Mouse (Mus musculus): ENCODE results near the gene Bhlha15. TPM values are rescaled to one million over a fixed set of nuclear protein-coding genes. Genes with fewer than 3 reads are reported as not detected.

The Bhlha15 gene
- total RNA-seq, 2 experiments from 2014 or later, result not detected

DNA sequence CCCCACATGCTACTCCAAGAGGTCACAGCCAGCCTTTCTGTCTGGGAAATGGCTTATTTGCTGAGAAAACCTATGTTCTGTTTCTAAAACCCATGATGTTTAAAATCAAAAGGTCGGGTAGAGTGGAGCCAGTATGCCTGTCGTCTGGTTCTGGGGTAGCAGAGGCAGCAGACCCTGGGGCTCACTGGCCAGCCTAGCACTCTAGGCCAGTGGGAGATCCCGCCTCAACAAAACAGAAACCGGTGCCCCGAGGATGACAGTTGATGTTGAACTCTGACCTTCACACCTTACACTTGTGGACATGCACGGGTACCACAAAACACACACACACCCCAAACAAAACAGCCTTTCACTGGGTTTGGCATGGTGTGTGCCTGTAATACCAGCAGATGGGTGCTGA lies 1.7 kb upstream of the Bhlha15 start:
- DNase-seq (ENCODE audit: low spot score), result no peak
- intact Hi-C loops (cut with DNase I), result no loop called here

DNA sequence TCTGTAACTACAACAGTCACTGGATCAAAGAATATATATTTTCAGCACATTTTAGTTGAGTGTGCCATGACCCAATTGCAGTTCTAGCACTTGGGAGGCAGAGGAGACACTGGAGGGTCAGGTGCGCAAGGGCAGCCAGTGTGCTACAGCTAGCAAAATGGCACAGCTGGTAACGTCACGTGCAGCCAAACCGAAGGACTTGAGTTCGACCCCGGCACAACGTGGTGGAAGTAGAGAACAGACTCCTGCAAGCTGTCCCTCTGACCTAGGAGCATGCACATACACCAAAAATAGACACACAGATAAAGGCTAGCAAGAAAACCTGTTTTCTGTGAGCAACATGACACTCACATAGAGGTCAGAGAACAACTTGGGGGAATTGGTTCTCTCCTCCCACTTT lies 759 bp upstream of the Bhlha15 start:
- intact Hi-C loops (cut with DNase I), result no loop called here
- no peak for DNase-seq (ENCODE audit: low spot score)

DNA sequence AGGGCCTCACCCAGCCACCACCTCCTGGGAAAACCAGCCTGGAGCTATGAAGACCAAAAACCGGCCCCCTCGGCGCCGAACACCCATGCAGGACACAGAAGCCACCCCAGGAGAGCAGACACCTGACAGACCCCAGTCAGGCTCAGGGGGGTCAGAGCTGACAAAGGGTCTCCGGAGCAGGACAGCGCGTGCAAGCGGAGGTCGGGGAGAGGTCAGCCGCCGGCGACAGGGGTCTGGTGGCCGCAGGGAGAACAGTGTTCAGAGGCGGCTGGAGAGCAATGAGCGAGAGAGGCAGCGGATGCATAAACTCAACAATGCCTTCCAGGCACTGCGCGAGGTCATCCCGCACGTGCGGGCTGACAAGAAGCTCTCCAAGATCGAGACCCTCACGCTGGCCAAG lies 940 bp downstream of the Bhlha15 start:
- DNase-seq (ENCODE audit: low spot score), result no peak
- intact Hi-C loops (cut with DNase I), result no loop called here

DNA sequence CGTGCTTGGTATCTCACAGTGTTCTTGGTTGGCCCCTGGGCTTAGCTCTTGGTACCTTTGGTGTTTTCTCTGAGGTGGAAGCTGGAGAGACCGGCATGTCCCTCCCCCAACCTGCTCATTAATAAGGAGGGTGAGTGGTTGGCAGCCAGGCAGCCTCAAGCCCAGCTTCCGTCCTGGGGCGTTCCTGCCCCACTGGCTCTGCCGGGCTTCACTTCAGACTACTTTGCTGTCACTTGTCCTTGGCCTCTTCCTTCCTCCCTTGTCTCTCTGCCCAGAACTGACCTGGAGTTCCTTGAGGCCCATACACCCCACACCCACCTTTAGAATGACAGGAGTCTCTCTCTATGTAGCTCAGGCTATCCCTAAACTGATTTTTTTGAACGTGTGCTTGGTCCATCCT lies 2.6 kb downstream of the Bhlha15 start:
- intact Hi-C loops (cut with DNase I), result no loop called here
- no peak for DNase-seq (ENCODE audit: low spot score)

DNA sequence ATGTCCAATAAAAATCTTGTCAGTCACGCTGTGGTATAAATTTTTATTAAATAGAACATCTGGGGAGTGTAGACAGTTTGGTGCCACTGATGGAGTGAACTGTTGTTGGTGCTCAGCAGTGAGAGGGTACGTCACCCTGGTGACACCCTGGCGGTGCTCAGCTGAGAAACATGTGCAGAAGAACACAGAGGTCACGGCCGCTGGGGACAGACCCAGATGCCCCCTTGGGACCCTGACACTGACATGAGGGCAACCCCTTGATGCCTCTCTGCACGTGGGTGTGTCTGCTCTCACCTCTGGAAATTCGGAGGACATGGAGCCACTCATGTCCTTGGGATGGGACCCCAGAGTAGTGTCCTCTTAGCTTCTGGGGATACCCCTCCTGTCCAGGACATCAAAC lies 4.3 kb downstream of the Bhlha15 start:
- intact Hi-C loops (cut with DNase I), result no loop called here
- DNase-seq (ENCODE audit: low spot score), result no peak

DNA sequence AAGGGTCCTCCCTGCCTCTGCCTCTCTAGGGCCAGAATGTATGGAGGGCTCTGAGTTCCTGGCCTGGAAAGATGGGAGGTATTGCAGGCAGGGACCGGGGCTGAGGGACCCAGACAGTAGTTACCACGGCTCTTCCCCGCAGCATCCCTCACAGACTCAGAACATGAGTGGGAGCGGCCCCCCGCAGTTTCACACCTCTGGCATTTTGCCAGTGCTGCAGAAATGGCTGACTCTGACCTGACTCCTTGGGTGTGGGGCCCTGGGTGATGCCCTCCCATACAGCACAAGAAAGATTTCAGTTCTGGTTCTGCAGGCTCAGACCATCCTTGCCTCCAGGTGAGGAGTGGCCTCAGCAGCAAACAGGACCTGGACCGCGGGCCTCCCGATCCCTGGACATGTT lies 5.5 kb downstream of the Bhlha15 start:
- DNase-seq (ENCODE audit: low spot score), result no peak
- intact Hi-C loops (cut with DNase I), result no loop called here

DNA sequence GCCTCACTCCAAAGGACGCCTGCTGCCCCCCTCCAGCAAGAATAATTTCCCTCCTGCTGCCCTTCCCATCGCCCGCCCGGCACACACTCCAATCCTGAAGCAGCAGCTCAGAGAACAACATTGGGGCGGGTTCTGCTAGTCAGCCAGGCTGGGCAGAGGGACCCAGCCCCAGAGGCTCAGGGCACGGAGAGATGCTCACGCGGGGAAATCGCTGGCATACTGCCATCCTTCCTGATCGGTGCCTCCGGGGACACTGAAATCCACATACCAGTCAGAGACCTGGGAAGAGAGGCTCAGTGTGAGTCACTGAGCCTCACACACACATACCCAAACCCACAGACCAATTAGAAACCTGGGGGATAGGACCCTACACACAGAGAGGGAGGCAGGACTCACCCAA lies 10.5 kb downstream of the Bhlha15 start:
- intact Hi-C loops (cut with DNase I), result loop anchor here (10.0 kb wide), 1 partner anchor 534 kb away; no protein-coding TSS in a partner anchor
- no peak for DNase-seq (ENCODE audit: low spot score)

DNA sequence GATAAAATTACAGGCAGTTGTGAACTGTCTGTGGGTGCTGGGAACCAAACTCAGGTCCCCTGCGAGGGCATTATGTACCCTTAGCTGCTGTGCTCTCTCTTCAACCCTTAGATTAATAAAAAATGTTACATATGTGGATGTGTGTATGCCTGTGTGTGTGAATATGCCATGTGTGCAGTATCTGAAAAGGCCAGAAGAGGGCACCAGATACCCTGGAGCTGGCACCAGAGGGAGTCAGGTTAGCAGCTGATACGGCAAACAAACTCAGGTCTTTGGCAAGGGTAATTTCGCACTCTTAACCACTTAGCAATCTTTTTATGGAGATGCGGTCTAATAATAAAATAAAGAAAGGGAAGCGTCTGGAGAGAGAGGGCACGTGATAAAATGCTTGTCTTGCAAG lies 12.3 kb downstream of the Bhlha15 start:
- no peak for DNase-seq (ENCODE audit: low spot score)
- intact Hi-C loops (cut with DNase I), result loop anchor here (10.0 kb wide), 1 partner anchor 532 kb away; no protein-coding TSS in a partner anchor

DNA sequence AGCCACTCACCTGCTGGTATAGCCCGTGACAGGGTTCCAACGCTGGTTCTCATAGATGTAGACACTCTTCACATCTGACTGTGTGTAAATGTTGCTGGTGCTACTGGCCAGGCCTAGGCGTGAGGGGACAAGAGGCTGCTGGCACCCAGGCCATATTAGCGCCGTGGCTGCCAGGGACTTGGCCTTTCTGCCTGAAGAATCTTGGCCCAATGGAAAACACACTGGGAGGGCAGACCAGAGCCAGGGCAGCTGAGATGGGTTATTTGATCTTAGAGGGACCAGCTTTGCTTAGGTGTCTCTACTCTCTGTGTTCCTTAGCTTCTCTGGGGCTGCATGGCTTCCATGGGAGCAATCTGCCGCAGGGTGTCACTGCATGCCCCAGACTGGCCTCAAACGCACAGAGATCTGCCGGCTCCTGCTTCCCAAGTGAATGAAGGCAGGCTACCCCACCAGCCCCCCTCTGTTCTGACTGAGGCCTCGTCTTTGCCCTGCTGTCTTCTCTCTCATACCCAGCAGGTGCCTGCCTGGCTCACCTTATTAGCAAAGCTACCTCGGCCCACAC lies 13.4 kb downstream of the Bhlha15 start:
- intact Hi-C loops (cut with DNase I), result loop anchor here (10.0 kb wide), 1 partner anchor 531 kb away; no protein-coding TSS in a partner anchor
- DNase-seq (ENCODE audit: low spot score), result no peak

DNA sequence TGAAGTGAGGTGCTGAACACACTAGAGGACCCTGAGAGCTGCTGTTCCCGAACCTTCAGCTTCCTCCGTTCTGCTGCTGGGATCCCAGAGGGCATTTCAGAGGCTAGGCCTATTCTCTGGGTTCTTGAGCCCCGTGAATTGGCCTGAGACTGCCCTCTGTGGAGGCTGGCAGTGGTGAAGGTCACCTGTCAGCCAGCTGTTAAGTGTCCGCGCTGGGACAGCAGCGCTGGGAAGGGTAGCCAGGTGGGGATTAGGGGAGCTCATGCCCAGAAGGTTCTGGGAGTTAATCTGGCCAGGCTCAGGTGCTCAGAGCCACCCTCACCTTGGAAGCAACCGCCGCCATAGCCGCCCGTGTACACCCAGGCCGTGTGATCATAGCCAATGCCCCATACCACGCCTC lies 14.2 kb downstream of the Bhlha15 start:
- intact Hi-C loops (cut with DNase I), result loop anchor here (10.0 kb wide), 1 partner anchor 530 kb away; no protein-coding TSS in a partner anchor
- DNase-seq (ENCODE audit: low spot score), result no peak

DNA sequence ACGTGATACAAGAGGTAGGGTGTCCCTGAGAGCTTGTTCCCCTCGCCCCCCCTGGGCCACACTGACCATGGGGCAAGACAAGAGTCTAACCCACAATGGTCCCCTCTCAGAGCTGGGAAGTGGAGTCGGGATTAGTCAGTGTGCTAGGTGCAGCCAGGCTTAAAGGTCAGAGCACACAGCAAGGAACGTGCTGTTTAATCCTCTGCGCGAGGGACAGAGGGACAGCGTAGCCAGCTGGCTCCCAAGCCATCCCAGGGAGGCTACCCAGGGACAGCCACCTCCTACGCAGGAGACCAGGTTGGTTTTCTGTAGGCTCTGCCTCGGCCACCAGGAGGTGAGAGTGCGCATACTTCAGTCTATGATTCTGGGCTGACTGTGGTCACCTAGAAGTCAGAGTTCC lies 14.8 kb downstream of the Bhlha15 start:
- no peak for DNase-seq (ENCODE audit: low spot score)
- intact Hi-C loops (cut with DNase I), result loop anchor here (10.0 kb wide), 1 partner anchor 530 kb away; no protein-coding TSS in a partner anchor

DNA sequence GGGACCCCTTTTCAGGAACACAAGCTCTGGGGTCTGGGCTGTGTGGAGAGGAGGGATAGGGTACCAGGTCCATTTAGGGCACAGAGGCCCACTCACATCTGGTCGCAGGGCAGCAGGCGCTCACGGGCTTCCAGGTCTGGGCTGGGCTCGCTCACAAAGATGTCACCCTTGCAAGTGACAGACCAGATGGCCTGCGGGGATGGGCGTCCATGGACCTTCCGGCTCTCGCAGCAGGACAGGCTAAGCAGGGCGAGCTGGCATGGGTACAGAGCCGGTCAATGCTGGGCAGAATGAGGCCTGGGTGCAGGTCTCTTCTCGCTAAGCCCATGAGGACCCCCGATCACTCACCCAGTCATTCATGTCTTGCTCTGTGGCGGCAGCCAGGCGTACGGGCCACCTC lies 16.0 kb downstream of the Bhlha15 start:
- intact Hi-C loops (cut with DNase I), result loop anchor here (10.0 kb wide), 1 partner anchor 529 kb away; no protein-coding TSS in a partner anchor
- no peak for DNase-seq (ENCODE audit: low spot score)

DNA sequence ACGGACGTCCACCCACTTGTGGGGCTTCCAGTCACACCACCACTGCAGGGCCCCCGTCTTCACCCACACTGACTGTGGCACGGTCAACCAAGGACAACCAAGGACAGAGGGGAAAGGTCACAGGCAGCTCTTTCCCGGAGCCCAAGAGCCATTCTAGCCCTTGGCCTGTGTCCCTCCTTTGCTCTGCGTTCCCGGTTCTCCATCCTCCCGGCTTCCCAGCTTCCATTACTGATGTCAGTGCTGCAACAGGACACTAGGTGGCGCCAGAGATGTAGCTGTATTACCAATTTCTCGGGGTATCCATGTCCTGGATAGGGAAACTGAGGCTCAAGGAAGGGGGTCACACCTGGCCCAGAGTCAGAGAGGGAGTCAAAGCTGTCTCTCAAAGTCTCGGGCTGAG lies 17.4 kb downstream of the Bhlha15 start:
- intact Hi-C loops (cut with DNase I), result loop anchor here (10.0 kb wide), 1 partner anchor 527 kb away; no protein-coding TSS in a partner anchor
- DNase-seq (ENCODE audit: low spot score), result no peak

DNA sequence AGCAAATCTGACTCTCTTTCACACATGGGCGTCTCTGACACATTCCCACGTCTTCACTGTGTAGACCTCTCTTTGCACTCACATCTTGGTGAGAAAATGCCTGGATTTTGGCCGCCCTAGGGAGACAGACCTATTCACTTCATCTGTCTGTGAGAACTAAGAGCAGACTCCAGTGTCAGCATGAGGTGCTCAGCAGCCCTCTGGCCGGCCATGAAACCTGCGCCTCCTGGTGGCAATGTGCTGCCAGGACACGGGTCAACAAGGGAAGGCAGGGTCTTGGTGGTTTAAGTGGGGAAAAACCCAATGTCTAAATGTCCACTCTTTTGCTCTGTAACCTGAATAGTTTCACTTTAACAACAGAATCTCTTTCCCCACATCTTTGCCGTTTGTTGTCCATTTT lies 24.4 kb downstream of the Bhlha15 start:
- intact Hi-C loops (cut with DNase I), result loop anchor here (2.0 kb wide), 1 partner anchor 174 kb away; no protein-coding TSS in a partner anchor
- DNase-seq (ENCODE audit: low spot score), result no peak

DNA sequence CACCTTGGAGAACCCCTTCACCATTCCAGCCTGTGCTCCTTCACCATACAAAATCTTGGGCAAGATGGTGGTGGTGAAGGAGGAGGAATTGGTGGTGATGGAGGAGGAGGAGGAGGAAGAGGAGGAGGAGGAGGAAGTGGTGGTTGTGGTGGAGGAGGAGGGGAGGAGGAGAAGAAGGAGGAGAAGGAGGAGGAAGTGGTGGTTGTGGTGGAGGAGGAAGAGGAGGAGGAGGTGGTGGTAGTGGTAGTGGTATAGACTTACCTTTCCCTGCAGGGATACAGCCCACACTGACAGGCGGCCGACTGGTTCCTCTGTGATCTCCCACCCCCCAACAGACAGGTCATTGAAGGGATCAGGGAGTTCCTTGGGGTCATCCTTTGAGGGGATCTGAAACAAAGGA lies 25.9 kb downstream of the Bhlha15 start:
- DNase-seq (ENCODE audit: low spot score), result no peak
- intact Hi-C loops (cut with DNase I), result loop anchor here (2.0 kb wide), 1 partner anchor 175 kb away; no protein-coding TSS in a partner anchor

DNA sequence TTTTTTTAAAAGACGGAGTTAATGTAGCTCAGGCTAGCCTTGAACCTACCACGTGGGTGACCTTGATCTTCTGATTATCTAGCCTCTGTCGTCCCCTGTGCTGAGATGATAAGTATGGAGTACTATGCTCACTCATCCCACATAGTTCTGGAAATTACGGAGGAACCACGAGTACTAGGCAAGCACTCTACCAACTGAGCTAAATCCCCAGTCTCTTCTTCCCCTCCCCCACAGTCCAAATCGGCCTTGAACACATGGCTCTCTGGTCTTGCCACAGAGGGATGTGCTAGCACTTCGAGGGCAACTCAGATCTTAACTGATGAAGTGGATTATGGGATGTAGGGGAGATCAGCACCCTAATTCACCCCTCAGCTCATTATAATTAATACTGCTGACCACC lies 28.0 kb downstream of the Bhlha15 start:
- no peak for DNase-seq (ENCODE audit: low spot score)
- intact Hi-C loops (cut with DNase I), result no loop called here

DNA sequence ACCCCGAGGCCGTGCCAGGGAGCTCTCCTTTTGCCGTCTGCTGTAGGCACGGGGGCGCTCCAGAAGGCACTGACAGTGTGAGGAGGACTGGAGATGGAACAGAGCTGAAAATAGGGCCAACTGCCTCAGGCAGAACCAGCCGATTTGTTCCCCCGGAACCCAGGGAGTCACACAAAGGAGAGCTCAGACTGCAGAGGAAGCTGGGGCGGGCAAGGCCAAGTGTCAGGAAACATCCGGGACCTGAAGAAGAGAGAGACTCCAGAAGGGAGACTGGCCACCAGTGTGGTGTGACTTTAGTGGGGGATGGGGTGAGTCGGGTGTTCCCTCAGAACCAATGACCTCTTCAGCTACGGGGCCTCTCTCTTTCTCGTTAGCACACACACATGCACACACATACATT lies 29.2 kb downstream of the Bhlha15 start:
- intact Hi-C loops (cut with DNase I), result no loop called here
- DNase-seq (ENCODE audit: low spot score), result no peak

DNA sequence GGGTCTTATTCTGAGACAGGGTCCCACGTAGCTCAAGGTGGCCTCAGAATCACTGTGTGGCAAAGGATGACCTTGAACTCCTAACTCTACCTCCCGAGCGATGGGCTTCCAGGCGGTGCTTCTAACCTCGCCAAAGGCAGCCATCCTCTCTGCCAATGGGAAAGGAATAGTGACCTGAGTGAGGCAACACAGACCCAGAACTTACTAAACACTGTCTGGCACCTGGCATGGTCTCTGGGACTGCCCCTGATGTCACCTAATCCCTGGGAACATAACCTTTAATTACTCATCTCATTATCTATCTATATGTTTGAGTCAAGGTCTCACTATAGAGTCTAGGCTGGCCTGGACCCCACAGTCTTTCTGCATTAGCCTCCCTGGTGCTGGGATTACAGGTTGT lies 29.9 kb downstream of the Bhlha15 start:
- intact Hi-C loops (cut with DNase I), result no loop called here

DNA sequence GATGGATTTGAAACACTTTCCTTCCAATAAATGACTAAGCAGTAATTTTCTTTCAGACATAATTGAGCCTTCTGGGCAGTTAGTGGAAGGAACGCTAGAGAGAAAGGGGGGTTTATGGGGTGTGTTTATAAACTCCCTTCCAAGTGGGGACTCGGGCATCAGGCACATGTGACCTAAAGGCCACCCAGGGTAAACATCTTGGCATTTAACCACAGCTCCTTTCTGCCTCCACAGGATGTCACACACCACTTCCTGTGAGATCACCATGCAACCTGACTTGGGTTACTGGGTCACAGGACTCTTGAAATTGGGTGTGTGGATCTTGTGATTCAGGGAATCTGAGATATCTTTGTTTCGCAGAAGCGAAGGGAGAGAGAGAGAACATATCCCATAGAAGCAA lies 31.2 kb downstream of the Bhlha15 start:
- intact Hi-C loops (cut with DNase I), result no loop called here
- no peak for DNase-seq (ENCODE audit: low spot score)

More for the DNA sequence above, 29.9 kb downstream of the Bhlha15 start:
- DNase-seq (ENCODE audit: low spot score), result no peak

DNA sequence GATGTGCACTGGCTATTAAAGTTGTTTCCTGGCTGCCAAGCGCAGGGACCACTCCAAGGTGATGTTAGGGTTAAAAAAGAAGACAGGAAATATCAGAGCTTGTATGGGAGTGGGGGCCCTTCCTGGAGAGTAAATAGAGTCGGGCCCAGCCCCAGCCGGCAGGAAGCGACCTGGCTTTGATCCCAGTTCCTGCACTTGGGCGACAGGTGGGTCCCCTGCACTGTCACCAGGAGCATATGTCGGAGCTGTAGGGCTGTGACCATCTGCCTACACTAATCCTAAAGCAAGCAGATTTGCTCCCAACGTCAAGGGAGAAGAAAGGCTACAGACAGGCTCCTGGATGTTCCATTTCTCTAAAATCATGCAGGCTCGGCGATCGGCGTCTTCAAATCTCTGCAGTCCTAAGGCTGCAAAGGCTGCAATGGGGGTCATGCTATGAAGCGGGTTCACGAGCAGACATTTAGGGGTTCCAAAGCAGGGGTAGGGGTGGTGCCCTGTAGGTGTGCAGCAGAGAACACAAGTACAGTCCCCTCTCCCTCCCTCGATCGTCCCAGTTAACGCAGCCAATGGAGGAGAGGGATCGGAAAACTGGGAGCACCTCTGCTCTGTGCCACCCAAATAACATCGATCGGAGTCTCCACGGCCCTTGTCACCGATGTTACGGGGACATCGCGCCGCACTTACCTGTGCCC lies 32.9 kb downstream of the Bhlha15 start:
- peak; percentile 39 for DNase-seq (ENCODE audit: low spot score)
- intact Hi-C loops (cut with DNase I), result no loop called here

DNA sequence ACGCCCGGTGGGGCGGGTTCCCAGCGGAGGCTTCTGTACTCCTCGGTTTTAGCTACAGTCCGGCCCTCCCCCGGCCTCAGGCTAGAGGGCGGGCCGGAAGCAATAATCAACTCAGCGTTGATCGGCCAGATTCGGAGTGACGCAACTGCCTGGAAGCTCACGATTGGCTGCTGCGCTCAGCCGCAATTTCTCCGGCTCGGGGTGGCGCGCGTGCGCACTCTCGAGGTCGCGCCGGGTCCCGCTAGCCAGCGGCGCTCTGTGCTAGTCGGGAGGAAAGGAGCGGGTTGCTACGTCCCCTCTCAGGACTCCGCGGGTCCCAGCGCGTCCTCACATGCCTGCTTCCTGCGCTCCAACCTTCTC lies 33.4 kb downstream of the Bhlha15 start, which contains the start of gene Tecpr1:
Tecpr1 (minus strand) TSS at position 113 of the 360 bp plus-strand sequence.
- intact Hi-C loops (cut with DNase I), result no loop called here
- peak; percentile 93 for DNase-seq (ENCODE audit: low spot score)

Data from heart, postnatal 25 days (tissue).